Mouse (Mus musculus) lung, postnatal 0 days (tissue): ENCODE data around the gene Kidins220.

Experiments
- CTCF ChIP-seq: IDR thresholded peaks from 2 replicates; pipeline ENCODE4 v1.5.1; 2016; ENCODE audit warnings: antibody characterized with exemption, mild to moderate bottlenecking
- EP300 ChIP-seq: IDR thresholded peaks from 2 replicates; pipeline ENCODE4 v1.6.1; 2016; ENCODE audit warnings: antibody characterized with exemption, mild to moderate bottlenecking, control low read depth

DNA sequence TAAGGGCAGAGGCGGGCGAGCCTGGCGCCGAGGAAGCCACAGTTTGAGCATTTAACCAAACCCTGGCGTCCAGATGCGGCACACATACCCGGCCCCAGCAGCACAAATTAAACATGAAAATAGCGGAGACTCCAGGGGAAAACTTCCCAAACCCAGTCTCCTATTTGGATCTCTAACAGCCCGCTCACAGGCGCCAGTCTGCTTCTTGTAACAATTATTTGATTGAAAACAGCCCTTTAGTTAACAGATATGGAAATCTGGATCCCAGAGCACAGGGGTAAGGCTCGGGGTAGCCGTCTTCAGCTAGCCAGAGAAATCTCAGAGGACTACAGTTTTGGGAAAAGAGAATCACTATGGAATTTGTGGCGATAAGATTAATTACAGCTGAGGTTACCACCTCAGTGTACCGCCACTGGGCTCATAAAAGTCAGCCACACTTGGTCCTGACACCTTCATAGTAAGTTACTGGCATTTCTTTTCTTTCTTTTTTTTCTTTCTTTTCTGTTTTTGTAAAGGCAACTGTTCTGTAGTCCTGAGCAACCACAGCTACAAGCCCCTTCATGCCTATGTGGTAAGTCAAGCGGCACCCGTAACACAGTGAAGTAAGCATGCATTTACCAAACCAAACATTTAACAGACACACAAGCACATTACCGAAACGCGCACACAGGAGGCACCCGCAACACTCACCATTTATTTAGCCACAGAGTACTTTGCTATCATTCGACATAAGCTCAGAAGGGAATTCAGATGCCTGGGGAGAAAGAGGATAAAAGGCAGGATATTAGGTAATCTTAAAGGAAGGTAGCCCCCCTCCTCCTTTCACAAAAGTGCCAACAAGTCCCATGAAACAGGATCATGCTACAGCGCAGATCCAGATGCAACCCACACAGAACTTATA is 120.1 kb downstream of the Kidins220 start:
- peak; percentile 45 for TF ChIP-seq CTCF
- no peak for TF ChIP-seq EP300
